Mouse (Mus musculus) kidney, postnatal 25 days (tissue): ENCODE measurements at regions not wholly inside any gene's neighbourhood (a gene's known extent, or its start where the extent isn't known, plus 50 kb on each side); places are given as distances from the start of the nearest gene placed in this dataset.

Source experiments
- DNase-seq, 2 experiments: peaks; one replicate each; pipeline ENCODE4 v3.0.0; 2021; ENCODE audit warnings: mixed read lengths in 2 of 2

DNA sequence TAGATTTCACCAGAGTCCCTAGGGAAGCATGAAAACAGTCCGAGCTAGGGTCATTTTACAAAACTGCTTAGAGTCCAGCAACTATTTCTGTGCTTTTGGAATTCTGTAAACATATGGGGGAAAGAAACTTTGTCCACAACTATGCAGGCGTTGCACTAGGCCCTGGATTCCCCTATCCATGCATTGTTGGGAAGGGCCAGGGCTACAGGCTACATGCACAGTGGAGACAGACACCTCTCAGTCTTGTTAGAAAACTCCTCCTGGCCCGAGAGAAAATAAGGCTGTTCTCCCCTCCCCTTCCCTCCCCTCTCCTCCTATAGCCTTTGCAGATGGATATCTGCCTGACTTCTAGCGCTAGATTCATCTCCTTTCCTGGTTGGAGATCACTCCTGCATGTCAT, 113.9 kb upstream of the Bmp2 start:
- no peak for DNase-seq

DNA sequence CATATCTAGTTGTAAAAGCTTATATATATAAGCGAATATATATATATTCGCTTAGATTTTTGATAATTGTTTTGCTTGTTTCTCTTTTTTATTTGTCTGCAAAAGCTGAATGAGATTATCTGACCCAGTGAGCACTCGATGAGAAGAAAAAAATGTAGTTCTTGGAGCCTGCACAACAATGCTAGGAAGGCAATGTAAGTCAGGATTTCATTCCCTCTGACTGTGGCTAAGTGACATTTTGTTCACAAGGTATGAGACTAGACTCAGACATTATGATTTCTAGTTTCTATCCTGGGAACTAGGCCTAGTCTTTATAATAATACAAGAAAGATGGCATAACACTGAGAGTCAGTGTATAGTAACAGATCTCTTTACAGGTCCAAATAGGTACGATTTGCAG, 108.9 kb upstream of the Bmp2 start:
- no peak for DNase-seq

DNA sequence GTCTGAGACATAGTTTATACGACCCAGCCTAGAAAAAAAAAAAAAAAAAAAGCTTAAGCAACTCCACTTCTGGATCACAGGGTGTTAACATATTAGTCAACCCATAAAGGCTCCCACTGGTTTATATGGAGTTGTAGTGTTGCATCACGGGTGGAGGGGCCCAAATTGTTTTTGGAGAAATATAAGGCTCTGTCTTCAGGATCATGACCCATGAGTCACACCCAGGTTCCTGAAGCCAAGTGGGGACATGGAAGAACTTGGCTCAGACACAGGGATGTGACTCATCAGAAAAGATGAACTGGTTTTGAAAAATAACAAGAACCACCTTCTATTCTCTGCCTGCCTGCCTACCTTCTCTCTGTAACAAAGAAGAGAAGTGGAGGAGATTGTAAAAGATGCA, 108.5 kb upstream of the Bmp2 start:
- DNase-seq = no peak

DNA sequence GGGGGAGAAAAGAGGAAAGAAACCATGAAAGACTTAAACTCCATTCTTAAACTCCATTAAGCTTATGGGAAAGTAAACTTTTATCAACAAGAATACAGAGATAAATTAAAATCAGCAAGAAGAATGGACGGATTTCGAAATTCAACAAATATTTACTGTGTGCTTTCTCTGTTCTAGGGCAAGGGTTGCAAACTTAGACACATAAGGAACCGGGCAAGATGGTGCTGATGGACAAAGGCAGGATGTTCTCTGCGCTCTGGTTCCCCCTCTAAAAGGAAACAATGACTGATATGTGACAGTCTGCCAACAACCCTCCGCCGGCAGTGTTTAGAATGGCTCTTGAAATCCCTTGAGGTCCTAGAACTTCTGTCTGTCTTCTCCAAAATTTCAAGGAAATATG, 99.0 kb upstream of the Bmp2 start:
- no peak for DNase-seq

DNA sequence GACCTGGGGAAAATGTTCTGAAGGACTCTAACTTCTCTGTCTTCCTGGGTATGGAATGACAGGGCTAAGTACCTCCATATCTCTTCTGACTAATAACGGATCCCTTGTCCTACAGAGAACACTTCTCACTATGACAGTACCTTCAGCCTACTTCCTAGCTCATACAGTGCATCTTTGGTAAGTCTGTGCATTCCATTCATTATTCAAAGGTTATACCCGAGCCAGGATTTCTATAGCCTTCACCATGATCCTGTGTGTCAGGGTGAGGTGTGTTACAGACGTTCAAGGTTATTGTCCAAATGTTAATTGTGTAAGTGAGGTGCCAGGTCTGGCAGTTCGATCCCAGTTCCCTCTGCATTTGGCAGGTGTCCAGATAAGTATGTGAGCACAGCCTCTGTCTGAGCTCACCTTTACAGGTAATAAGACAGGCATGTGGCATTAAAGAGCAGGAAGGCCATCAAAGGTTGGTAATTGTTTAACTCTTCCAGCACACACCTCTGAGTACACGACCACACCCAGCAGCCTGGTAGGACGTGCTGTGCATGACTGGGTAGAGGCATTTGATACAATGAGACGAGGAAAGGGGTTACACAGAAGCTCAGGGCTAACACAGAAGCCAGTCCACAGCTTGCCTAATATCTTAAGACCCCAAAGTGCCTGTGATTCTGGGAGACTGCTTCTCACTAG, 96.3 kb upstream of the Bmp2 start:
- no peak for DNase-seq

DNA sequence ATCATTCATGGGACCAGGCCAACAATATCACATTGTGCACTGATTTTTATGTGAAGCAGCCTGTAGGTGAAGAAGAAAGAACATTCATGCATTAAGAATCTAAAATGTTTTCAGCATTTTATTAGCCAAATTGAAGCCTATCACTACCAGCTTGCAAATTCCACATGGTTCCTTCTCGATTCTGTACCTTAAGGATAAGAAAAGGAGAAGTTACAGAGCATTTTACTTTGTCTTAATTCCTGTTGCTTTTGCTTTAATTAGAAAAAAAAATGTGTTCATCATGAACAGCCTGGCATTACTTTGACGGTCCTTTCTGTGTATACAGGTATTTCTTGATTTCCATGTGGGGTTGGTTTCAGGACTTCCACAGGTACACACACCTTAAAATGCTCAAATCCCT, 95.2 kb upstream of the Bmp2 start:
- no peak for DNase-seq

DNA sequence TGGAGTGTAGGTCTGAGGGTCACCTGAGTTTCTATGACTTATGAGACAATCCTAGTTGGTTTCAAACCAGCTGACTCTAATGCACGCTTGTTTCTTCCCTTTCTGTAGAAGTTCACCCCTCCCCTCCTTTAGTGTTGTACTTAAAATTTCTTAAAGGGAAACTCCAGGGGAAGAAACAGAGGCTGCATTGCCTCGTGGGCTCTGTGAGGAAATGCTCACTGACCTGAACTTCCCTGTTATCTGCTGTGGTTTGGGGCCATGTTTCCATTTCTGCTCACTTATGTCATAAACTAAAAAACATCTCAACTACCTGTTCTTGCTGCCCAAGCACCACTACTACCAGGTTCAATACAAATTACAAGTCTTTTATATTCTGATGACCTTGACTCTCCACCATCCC, 93.2 kb upstream of the Bmp2 start:
- DNase-seq = no peak

DNA sequence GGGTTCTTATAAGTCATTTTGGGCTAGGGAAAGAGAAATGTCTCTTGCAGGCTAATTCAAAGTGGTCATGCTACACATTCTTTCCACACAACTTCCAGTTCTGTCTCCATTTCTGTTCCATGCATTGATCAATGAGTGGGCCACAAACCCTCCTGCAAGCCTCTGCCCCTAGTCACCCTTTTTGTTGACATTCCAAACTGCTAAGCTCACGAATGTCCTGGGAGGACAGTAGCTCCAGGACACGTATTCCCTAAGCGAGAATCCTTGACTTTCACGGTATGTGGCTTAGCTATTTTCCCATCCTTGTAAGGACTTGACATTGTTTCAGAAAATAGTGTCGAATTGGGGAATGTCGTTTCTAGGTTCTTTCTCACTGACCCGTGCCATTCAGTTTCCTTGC, 91.1 kb upstream of the Bmp2 start:
- DNase-seq = no peak

DNA sequence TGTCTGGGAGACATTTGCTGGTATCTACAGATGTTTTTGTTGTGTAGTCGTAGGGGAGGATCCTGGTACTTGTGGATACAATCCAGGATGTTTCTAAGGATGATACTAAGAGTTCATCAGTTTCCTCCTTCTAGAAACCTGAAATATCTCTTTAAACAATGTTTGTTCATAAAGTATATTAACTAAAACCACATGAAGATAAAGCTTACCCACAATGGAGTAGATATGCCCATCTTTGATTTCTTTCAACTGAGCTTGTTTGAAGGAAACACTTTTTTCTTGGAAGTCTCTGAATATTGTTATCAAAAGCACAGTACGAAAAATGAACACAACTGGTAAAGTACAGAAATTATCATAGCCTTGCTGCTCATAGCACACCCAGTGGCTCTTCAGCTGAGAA, 89.6 kb upstream of the Bmp2 start:
- no peak for DNase-seq

DNA sequence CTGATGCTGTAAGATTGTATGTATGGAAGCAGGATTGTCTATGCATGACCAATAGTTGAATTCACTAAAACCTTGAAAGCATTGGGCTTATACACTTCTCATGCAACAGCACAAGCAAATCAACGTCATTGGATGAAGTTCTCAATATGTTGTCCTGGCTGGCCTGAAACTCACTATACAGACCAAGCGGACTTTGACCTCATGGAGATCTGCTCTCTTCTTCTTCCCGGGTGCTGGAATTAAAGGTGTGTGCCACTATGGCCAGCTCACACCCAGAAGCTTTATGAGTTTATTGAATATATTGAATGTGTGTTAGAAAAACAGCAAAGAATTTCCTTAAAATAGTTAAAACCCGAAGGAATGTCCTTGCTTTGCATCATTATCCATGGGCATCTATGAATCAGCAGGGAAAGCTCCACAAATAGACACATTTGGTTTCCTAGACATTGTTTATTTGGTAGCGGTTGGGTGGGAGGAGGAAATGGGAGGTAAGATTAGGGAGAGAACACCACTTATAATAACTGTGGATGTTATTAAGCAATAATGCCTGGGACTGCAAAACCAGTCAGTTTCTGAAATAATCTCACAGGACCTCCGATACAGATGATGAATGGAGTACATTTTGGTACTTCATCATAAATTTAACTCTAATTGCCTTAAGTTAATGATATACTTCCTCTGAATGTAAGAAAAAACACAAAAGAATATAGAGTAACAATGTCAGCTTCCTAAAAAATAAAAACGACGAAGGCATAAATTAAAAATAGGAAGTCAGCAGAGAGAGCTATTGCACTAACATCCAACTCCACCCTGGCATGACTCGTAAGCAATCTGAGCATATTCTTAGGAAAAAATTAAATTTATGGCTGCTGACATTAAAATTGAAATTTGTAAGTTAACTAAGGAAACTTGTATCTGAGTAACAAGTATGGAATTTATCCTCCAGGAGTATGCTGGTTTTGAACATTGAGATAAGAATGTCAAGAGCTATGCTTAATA, 84.5 kb upstream of the Bmp2 start:
- DNase-seq = no peak

DNA sequence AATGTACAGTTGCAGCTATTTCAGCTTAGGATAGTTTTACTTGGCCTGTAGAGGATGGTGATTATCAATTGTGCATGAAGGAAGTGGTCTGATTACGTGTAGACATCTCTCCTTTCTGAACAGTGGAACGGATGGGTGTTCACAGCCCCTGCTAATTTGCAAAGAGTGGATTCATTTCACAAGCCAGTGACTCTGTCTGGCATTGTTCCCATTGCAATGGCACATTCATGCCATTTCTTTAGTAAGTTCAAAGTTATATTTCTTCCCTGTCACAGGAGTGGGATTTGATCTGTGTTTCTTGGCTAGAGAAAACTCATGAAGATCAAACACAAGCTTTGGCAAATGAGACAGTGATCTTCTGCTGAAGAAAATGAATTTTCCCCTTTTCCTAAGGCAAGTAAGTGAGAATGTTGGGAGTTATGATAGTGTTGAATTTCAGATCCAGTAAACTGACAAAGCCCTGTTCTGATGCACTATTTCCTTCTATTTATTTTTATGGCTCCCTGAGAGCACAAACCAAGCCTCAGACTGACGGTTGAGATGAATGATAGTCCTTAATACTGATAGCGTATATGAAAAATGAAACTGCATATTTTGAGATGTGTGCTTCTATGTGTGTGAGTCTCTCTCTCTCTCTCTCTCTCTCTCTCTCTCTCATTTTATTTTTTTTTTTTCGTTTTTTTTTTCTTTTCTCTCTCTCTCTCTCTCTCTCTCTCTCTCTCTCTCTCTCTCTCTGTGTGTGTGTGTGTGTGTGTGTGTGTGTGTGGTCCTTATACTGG, 78.8 kb upstream of the Bmp2 start:
- no peak for DNase-seq

DNA sequence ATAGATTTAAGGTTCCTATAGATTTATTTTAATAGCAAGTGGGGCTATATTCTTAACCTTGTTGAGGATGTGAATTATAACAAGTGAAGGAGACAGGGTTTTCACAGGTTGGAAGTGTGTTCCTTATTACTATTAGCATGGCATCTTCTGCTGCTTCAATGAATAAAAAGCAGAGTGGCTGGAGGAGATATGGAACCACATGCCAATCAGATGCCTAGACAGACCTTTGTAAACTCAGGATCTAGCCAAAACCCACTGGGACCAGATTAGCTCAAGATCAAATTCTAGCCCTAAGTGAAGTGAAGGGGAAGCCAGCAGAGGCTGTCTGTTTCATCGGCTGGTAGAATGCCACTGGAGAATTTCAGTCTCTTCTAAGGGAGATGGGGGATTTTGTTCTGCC, 77.8 kb upstream of the Bmp2 start:
- no peak for DNase-seq

DNA sequence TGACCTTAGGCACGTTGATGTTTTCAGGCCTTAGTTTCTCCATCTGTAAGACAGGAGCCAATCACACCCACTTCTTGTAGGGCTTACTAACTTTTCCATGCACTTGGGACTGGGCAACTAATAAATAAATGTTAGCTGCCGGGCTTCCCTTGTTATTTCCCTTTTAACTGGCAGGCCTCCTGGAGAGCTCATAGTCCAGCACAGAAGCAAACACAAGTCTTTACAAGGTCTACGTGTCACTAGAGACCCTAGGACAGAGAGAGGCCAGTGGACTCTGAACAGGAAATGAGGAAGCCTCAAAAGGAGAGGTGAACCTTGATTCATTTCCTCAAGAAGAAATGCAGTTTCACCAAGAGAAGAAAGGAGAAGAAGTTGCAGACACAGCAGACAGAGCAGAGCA, 71.1 kb upstream of the Bmp2 start:
- DNase-seq = no peak

DNA sequence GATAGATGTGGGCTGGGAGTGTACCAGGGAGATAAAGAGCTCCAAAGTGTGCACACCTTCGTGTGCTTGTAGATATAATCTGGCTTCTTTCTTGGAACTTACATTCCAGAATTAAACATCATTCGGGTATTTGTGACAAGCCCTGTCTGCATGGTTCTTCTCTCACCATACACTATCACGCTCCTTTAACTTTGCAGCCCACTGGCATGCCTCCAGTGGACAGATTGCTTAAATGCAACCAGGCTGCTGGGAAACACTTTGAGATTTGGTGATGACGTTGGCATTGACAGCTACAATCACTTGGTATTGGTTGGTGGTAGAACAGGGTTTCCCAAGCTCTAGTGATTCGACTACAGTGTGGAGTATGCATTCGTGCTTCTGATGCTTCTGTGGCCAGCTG, 70.7 kb upstream of the Bmp2 start:
- DNase-seq = no peak

DNA sequence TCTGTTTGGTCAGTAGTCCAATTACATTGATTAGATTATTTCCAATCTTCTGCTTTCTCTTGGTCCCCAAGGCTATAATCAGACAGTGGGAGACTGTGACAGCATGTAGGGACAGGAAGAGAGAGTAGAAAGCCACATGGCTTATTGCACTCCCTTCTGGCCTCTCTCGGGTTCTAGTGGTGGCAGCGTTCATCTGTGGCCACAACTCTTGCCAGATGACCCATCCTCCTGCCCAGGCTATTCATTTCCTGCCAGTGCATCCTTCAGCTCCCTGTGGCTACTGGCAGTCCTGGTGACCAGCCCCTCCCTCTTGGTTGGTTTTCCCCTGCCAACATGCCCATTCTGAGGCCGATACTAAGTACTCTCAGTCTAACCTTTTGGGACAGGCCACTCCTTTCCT, 70.2 kb upstream of the Bmp2 start:
- no peak for DNase-seq

DNA sequence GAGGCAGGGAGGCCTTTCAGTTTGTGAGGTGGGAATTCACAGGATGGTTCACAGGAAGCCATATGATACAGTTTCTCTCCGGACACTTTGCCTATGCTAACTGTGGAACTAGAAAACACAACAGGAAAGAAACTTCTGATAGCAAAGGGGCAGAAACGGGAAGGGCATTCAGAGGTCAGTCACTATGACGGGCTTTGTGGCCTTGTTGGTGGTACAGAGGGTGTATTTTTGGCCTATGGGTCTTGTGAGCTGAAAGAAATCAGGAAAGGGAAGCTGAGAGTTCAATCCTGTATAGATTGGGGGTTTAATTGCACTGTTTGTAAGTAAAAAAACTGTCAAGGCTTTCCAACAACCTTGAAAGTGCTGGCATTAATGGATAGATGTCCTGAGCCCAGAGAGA, 56.5 kb upstream of the Bmp2 start:
- no peak for DNase-seq

DNA sequence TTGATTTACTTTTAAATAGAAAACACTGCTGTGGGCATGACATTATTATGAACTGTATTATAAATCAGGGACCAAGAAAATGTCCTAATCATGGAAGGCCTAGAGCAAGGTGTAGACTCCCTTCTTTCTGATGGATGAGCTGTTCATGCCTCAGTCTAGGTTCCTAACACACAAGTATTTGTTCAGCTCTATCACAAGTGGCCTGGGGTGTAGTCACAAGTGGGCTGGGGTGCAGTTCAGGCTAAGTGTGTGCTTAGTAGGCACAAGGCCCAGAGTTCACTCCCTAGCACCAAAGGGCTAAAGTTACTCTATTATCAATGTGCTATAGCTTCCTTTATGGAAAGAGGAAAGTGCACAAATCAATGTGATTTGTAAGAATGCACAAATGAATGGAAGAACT, 55.6 kb upstream of the Bmp2 start:
- no peak for DNase-seq

DNA sequence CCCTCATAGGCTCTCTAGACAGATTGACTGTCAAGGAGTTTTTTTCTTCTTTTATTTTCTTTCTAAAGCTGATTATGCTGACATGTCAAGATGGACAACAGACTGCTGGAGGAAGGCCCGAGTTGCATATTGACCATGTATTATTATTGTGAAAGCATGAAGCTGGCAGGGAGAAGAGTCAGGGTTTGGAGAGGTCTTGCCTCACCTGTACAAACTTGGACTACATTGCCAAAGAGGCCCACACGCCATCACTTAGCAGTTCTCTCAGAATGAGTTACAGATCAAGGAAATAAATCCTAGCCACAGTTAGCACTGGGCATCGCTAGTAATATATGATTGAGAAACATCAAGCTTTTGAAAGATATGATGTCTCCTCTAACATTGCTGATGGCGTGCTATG, 54.9 kb upstream of the Bmp2 start:
- no peak for DNase-seq

DNA sequence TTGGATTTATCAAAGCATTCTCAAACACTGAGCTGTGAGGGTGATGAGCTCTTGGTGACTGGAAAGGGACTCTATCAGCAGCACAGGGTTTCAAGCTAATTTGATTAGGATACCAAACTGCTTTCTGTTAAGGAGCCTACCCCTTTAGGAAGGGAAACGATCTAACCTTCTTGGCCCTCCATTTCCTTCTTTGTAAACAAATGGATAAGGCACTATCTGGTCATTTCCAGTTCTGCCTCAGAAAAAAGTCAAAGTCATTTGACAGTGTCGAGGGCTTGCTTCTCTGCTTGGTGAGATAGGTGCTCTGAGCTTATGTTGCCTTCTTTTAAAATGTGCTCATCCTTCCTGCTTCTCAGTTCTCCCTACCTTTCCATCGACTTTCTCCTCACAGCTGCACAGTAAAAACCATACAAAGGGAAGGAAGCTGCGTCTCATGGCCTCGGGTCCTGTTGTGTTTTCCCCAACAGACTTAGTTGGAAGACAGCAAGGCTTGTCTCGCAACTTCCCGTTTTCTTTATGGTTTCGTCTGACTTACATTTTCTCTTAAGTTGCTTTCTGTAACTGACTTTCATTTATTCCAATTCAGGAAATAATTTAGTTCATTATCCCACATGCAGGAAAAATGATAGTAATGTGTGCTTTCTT, 54.3 kb upstream of the Bmp2 start:
- DNase-seq = no peak

DNA sequence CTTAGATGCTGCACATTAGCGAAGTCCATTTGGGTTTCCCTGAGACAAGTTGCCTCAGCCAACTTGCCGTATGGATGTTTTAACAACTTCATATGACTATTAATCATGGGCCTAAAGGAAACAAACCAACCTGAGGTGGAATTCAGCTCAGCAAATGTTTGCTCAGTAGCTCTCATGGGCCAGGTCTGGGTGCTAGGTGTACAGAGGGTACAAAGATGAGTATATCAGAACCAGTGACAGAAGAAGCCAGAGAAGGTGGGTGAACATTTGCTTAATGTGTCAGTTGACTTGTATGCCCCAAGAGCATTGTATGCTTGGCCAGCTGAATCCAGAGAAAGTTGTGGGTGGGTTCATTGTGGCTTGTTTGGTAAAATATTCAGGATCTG, 53.8 kb upstream of the Bmp2 start:
- DNase-seq = no peak

DNA sequence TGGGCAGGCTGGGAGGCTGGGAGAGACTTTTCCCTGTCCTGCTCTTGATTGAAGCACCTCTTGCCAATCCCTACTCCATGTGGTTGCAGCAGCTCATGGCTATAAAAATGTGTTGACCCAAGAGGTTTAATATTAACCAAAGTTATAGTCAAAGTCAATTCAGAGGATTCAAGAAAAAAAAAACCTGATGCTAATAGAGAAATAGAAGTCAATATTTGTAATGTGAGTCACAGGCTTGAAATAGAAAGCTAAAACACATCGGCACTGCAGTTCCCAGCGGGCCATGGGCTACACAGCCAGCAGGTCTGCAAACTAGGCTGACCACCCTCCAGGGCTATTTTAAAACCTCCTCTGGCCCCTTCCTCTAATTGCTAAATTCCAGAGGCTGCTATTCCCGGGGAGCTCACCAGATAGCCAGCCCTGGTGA, 53.2 kb upstream of the Bmp2 start:
- no peak for DNase-seq

DNA sequence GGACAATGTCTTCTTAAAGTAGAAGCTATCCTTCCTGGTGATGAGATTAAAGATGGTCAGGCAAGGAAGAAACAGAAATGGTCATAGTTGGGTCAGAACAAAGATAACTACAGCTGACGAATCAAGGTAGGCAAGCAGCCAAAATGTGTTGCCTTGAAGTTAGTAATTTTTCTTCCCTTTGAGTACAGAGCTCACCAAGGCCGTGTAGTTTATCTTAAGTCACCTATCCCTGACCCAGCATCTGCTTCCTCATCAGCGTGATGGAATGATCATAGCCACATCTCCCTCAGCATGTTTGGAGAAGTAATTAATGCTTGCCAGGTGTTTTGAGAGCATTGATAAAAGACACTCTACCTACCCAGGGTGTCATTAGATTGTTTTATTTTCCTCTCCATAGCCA, 52.1 kb upstream of the Bmp2 start:
- DNase-seq = no peak
